Mouse (Mus musculus) ES-E14 (cell line): ENCODE measurements around the gene Bcl2l12. TPM values are rescaled to one million over a fixed set of nuclear protein-coding genes. Genes with fewer than 3 reads are reported as not detected.

ENCODE experiments used
- DNase-seq: peaks from one replicate; pipeline ENCODE4 v3.0.0-alpha.2; 2013; ENCODE audit warnings: low read depth, low spot score
- H3K27ac ChIP-seq: 2 replicates; pipeline ENCODE4 v1.5.1; 2012; ENCODE audit warnings: low read depth, mild to moderate bottlenecking, low read length, moderate library complexity, mixed read lengths; ENCODE audit not compliant: poor library complexity, insufficient read depth, severe bottlenecking
- H3K36me3 ChIP-seq: 2 replicates; pipeline ENCODE4 v1.6.1; 2012; ENCODE audit warnings: mild to moderate bottlenecking, low read length, moderate library complexity, mixed read lengths; ENCODE audit not compliant: control insufficient read depth, poor library complexity, insufficient read depth, severe bottlenecking
- H3K4me1 ChIP-seq, 2 experiments: fragments of 150-350 bp in 1 of 2; sonication (generic) in 1 of 2; 2 replicates each; pipeline ENCODE4 v1.6.1; 2012; ENCODE audit warnings: low read length in 2 of 2, mild to moderate bottlenecking in 1 of 2, mixed read lengths in 1 of 2; ENCODE audit not compliant: control insufficient read depth in 2 of 2, insufficient read depth in 2 of 2, poor library complexity in 1 of 2
- H3K4me3 ChIP-seq, 2 experiments: fragments of 150-350 bp in 1 of 2; sonication (generic) in 1 of 2; 2 replicates each; pipeline ENCODE4 v1.5.1; 2012; ENCODE audit warnings: low read length in 2 of 2, low read depth in 1 of 2, mild to moderate bottlenecking in 1 of 2, mixed read lengths in 1 of 2; ENCODE audit not compliant: insufficient read depth in 1 of 2, poor library complexity in 1 of 2, severe bottlenecking in 1 of 2
- H3K9ac ChIP-seq: 2 replicates; pipeline ENCODE4 v1.6.1; 2012; ENCODE audit warnings: low read depth, mild to moderate bottlenecking, low read length, mixed read lengths; ENCODE audit not compliant: poor library complexity, insufficient read depth, severe bottlenecking
- H3K9me3 ChIP-seq: fragments of 150-350 bp; sonication (generic); 2 replicates; pipeline ENCODE4 v1.6.1; 2012; ENCODE audit warnings: low read depth, mild to moderate bottlenecking, low read length; ENCODE audit not compliant: control insufficient read depth, insufficient read depth
- CHD2 ChIP-seq: IDR thresholded peaks from 2 replicates; pipeline ENCODE4 v1.6.1; 2014; ENCODE audit warnings: mild to moderate bottlenecking, low read depth, low read length, inconsistent platforms
- HCFC1 ChIP-seq: IDR thresholded peaks from 2 replicates; pipeline ENCODE4 v1.6.1; 2012; ENCODE audit warnings: low read length, inconsistent platforms, borderline replicate concordance; ENCODE audit not compliant: insufficient read depth
- MAFK ChIP-seq: IDR thresholded peaks from 2 replicates; pipeline ENCODE4 v1.6.1; 2014; ENCODE audit warnings: mild to moderate bottlenecking, low read depth, low read length, inconsistent platforms; ENCODE audit not compliant: insufficient read depth
- ZC3H11A ChIP-seq: IDR thresholded peaks from 2 replicates; pipeline ENCODE4 v1.6.1; 2012; ENCODE audit warnings: low read depth, mild to moderate bottlenecking, inconsistent platforms, low read length, borderline replicate concordance
- ZNF384 ChIP-seq: IDR thresholded peaks from 2 replicates; pipeline ENCODE4 v1.6.1; 2012; ENCODE audit warnings: low read depth, low read length, inconsistent platforms
- in situ Hi-C, 2 experiments: fragments of 600-800 bp; cut with MboI; formaldehyde crosslinking; loops; one replicate each; pipeline ENCODE4 v1.15.1; 2025; ENCODE audit warnings: low sequenced_read_pairs in 2 of 2, inconsistent platforms in 1 of 2; ENCODE audit not compliant: unreplicated experiment in 2 of 2
- total RNA-seq: library from RNA; depleted of rRNA; stranded (reverse); fragments of 300-350 nt; gene quantifications from 2 replicates; pipeline ENCODE4 v1.2.3, GENCODE M21; 2012

Gene Bcl2l12
- total RNA-seq, 1 experiment, result 13.0 TPM

DNA sequence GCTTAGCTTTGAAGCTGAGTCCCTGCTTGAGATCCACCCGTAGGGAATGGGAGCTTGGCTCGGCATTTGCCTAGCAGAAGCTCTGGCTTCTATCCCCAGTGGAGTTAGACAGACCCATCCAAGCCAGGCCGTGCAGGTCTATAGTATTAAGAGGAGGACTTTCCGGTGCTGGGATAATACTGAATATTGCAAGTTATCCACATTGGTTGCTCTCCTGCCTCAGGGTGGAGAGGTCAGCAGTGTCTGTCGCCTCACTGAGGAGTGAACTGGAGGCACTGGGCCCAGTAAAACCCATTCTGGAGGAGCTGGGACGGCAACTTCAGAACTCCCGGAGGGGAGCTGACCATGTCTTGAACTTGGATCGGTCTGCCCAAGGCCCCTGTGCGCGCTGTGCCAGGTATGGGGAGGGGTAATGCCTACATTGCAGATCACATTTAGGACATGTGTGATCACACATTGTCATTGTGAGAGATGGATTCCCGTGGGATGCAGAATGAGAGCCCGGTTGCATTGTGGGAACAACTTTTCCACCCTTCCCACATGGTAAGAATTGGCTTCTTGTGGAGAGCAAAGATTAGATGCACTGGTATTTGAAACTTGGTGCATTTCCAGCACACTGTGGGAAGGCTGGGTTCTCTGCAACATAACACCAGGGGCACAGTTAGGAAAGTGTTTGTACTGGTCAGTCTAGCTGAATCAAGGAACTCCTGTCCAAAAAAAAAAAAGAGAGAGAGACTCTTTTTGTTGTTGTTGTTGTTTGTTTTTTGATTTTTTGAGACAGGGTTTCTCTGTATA lies 44.2 kb downstream of the Bcl2l12 start:
- peaks cover 6% of the 10 kb centered on the region; the same call in 1 of the 2 replicates for H3K36me3 ChIP-seq
- no peak overlapping the region for H3K4me3 ChIP-seq

DNA sequence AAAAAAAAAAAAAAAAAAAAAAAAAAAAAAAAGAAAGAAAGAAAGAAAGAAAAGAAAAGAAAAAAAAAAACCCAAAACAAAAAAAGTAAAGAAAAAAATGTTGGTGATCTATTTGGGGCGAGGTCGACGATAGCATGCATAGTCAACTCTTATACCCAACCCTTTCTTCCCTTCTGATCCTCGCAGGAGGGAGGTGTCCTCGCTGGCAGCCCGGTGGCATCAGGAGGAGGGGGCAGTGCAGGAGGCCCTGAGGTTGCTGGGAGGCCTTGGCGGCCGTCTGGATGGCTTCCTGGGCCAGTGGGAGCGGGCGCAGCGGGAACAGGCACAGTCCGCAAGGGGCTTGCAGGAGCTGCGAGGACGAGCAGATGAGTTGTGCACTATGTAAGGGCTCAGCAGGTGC lies 45.0 kb downstream of the Bcl2l12 start:
- H3K9ac ChIP-seq, result no peak overlapping the region
- no peaks in the 10 kb centered on the region for H3K9me3 ChIP-seq
- H3K4me3 ChIP-seq, result no peak overlapping the region
- in situ Hi-C loops, result no loop called here
- TF ChIP-seq MAFK (no peak), HCFC1 (no peak), ZNF384 (no peak), CHD2 (no peak), ZC3H11A (no peak)
- DNase-seq, result no peak
- H3K36me3 ChIP-seq, result no peaks in the 10 kb centered on the region
- H3K4me1 ChIP-seq, result peaks cover 0 to 14% of the 10 kb centered on the region in 2 experiments; a peak in 2 of 4 replicates
- H3K27ac ChIP-seq, result no peak overlapping the region

More for the DNA sequence above, 44.2 kb downstream of the Bcl2l12 start:
- TF ChIP-seq CHD2 (no peak), HCFC1 (no peak), MAFK (no peak), ZC3H11A (no peak), ZNF384 (no peak)
- Histone ChIP-seq H3K27ac (no peak overlapping the region), H3K4me1 (peaks cover 0 to 14% of the 10 kb centered on the region in 2 experiments; a peak in 2 of 4 replicates), H3K9me3 (no peaks in the 10 kb centered on the region), H3K9ac (no peak overlapping the region)
- in situ Hi-C loops, result no loop called here
- DNase-seq, result no peak

DNA sequence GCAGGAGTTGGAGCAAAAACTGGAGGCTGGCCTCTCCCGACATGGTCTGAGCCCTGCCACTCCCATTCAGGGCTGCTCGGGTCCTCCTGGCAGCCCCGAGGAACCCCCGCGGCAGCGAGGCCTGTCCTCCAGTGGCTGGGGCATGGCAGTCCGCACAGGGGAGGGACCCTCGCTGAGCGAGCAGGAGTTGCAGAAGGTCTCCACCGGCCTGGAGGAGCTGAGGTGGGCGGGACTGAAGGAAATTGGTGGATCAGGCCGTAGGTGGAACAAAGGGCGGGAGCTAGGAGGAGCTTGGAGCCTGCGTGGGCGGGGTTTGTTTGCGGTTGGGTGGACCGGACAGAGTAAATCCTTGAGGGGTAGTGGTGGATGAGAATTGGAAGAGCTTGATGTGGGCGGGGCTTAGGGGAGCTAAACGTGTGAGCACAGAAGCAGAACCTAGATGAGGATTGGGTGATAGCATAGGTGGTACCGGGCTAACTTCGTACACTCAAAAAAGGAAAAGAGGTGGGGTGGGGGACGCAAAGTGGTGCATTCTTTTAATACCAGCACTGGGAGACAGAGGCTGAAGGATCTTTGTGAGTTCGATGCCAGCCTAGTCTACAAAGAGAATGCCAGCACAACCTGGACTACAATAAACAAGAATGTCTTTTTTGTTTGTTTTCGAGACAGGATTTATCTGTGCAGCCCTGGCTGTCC lies 45.8 kb downstream of the Bcl2l12 start:
- Histone ChIP-seq H3K36me3 (no peaks in the 10 kb centered on the region), H3K9ac (peak overlapping the region; percentile 32), H3K4me1 (peaks cover 0 to 14% of the 10 kb centered on the region in 2 experiments; a peak in 1 of 4 replicates), H3K4me3 (peak overlapping the region; percentile 65 to 92), H3K9me3 (no peaks in the 10 kb centered on the region), H3K27ac (no peak overlapping the region)
- DNase-seq, result peak; percentile 100
- in situ Hi-C loops, result no loop called here
- TF ChIP-seq MAFK (no peak), HCFC1 (no peak), ZC3H11A (no peak), CHD2 (no peak), ZNF384 (no peak)

DNA sequence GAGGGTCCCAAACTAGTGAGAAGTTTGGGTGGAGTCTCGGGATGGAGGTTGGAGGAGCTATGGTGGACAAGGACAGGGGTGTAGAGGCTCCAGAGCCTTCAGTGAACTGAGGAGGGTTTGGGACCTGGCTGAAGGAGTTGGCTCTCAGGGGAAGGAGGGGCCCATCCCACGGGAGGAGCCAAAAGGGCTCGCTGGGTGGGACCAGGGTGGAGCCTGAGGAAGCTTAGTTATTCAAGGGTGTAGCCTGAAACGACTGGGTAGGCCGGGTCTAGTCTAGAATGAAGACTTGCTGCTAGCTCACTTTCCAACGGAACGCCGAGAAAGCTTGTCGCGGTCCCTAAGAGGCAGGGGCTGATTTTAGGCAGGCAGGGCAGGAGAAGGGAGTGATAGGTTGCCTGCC lies 46.6 kb downstream of the Bcl2l12 start:
- no peaks in the 10 kb centered on the region for H3K9me3 ChIP-seq
- H3K36me3 ChIP-seq, result no peaks in the 10 kb centered on the region
- 0 out of 2 replicates have a peak overlapping the region, but pooled peaks have one; percentile 32 for H3K9ac ChIP-seq
- peaks cover 0 to 11% of the 10 kb centered on the region in 2 experiments; a peak in 1 of 4 replicates for H3K4me1 ChIP-seq
- in situ Hi-C loops, result no loop called here
- TF ChIP-seq MAFK, result no peak
- no peak for TF ChIP-seq CHD2
- DNase-seq, result peak; percentile 95
- no peak overlapping the region for H3K27ac ChIP-seq
- peak overlapping the region; percentile 65 to 92 for H3K4me3 ChIP-seq
